Mouse (Mus musculus): ENCODE measurements around the gene Hivep3.

- TF ChIP-seq POLR2A (IDR thresholded peaks at IDR 0.05; ENCODE audit: extremely low read depth, insufficient read depth, low read length): peak; percentile 70
- TF ChIP-seq CTCF (IDR thresholded peaks at IDR 0.05; ENCODE audit: low read depth, low read length): no peak
Measured at GRCm38 (mm10) chr4:119733184-119733880, at the start of gene Hivep3.
